13 mouse cellular contexts compared by ENCODE assay signal in genomic region chr12:101084881-101085666, GRCm38 (mm10). TPM values are rescaled to one million over a fixed set of nuclear protein-coding genes. Genes with fewer than 3 reads are reported as not detected.
DNase-seq lines count a peak whose midpoint lies in the region; ATAC-seq and TF ChIP-seq lines count a peak whose summit lies in the region.
"Had no signal": no experiment of that assay in that cellular context is flagged by ENCODE, and none has a peak within 500 bp of the region (broad histone marks: within the 10 kb centered on the region; RNA-seq: fewer than 3 reads in every experiment).

No protein-coding gene starts in this region.

- peaks cover 10% of the 10 kb centered on the region for H3K36me3 ChIP-seq in kidney, embryonic 15.5 days
- H3K36me3 ChIP-seq in forebrain, embryonic 12.5 days (replicated peaks), result peaks cover 9% of the 10 kb centered on the region; the same call in 1 of the 2 replicates
- peaks cover 13% of the 10 kb centered on the region for H3K36me3 ChIP-seq in limb, embryonic 12.5 days
- no peaks in the 10 kb centered on the region for H3K36me3 ChIP-seq in midbrain, postnatal 0 days (ENCODE audit: insufficient read depth, low read length)

- no peak overlapping the region for H3K9ac ChIP-seq in kidney, embryonic 15.5 days
- H3K9ac ChIP-seq in forebrain, embryonic 12.5 days, result peak overlapping the region; percentile 97; the same call in 1 of the 2 replicates
- no peak overlapping the region for H3K9ac ChIP-seq in limb, embryonic 12.5 days (replicated peaks)
- no peak overlapping the region for H3K9ac ChIP-seq in midbrain, postnatal 0 days (replicated peaks; ENCODE audit: low read length, poor library complexity, severe bottlenecking)

- no peak overlapping the region for H3K27ac ChIP-seq in kidney, embryonic 15.5 days
- no peak overlapping the region for H3K27ac ChIP-seq in forebrain, embryonic 12.5 days
- no peak overlapping the region for H3K27ac ChIP-seq in limb, embryonic 12.5 days
- no peak overlapping the region for H3K27ac ChIP-seq in midbrain, postnatal 0 days (ENCODE audit: low read depth, low read length)

- no peak for ATAC-seq in kidney, embryonic 15.5 days (replicated peaks; ENCODE audit: low FRiP score)
- ATAC-seq in forebrain, embryonic 12.5 days (ENCODE audit: low FRiP score), result no peak
- no peak for ATAC-seq in limb, embryonic 12.5 days (ENCODE audit: insufficient number of reproducible peaks, insufficient read depth, low FRiP score, low TSS enrichment, low read depth)
- ATAC-seq in midbrain, postnatal 0 days (ENCODE audit: low FRiP score), result no peak

- DNase-seq in kidney, postnatal 25 days, result no peak
- DNase-seq in midbrain, postnatal 0 days (ENCODE audit: low spot score), result no peak
- no peak for DNase-seq in adrenal gland, adult (ENCODE audit: inconsistent age in 2 of 2, low spot score in 1 of 2)
- DNase-seq in gastrocnemius, postnatal 25 days, result no peak
- DNase-seq: adrenal gland, adult 2 months; cerebellum, adult 11-12 months; kidney, adult 18-20 months; left cerebral cortex, postnatal 4 days; right cerebral cortex, adult 18-20 months; thymus, adult 2 months had no signal

- H3K4me1 ChIP-seq in kidney, embryonic 15.5 days, result peaks cover 22% of the 10 kb centered on the region
- H3K4me1 ChIP-seq in forebrain, embryonic 12.5 days, result peaks cover 27% of the 10 kb centered on the region
- peaks cover 23% of the 10 kb centered on the region for H3K4me1 ChIP-seq in limb, embryonic 12.5 days (replicated peaks)
- H3K4me1 ChIP-seq in midbrain, postnatal 0 days (ENCODE audit: insufficient read depth, low read length), result peaks cover 7% of the 10 kb centered on the region

- H3K9me3 ChIP-seq in kidney, embryonic 15.5 days (replicated peaks), result no peaks in the 10 kb centered on the region
- no peaks in the 10 kb centered on the region for H3K9me3 ChIP-seq in forebrain, embryonic 12.5 days
- H3K9me3 ChIP-seq in limb, embryonic 12.5 days, result no peaks in the 10 kb centered on the region
- H3K9me3 ChIP-seq in midbrain, postnatal 0 days (ENCODE audit: low read length), result no peaks in the 10 kb centered on the region

- peak overlapping the region; percentile 100 for H3K4me3 ChIP-seq in kidney, embryonic 15.5 days (replicated peaks)
- H3K4me3 ChIP-seq in forebrain, embryonic 12.5 days (replicated peaks), result peak overlapping the region; percentile 100
- peak overlapping the region; percentile 99 for H3K4me3 ChIP-seq in limb, embryonic 12.5 days (replicated peaks)
- no peak overlapping the region for H3K4me3 ChIP-seq in midbrain, postnatal 0 days (ENCODE audit: low read depth, low read length)

- no peak for TF ChIP-seq CTCF in midbrain, postnatal 0 days (IDR thresholded peaks at IDR 0.05)

- 89% methylated on average over 9 of the region's 9 CpGs for WGBS in kidney, embryonic 15.5 days
- WGBS in forebrain, embryonic 12.5 days, result 95% methylated on average over 9 of the region's 9 CpGs
- 89% methylated on average over 9 of the region's 9 CpGs for WGBS in limb, embryonic 12.5 days
- WGBS in midbrain, postnatal 0 days, result 93% methylated on average over 9 of the region's 9 CpGs

- H3K27me3 ChIP-seq in kidney, embryonic 15.5 days, result no peaks in the 10 kb centered on the region
- H3K27me3 ChIP-seq in forebrain, embryonic 12.5 days, result no peaks in the 10 kb centered on the region
- H3K27me3 ChIP-seq in limb, embryonic 12.5 days, result no peaks in the 10 kb centered on the region
- no peaks in the 10 kb centered on the region for H3K27me3 ChIP-seq in midbrain, postnatal 0 days (ENCODE audit: insufficient read depth, low read length)

- peak overlapping the region; percentile 78; the same call in 1 of the 2 replicates for H3K4me2 ChIP-seq in kidney, embryonic 15.5 days
- H3K4me2 ChIP-seq in forebrain, embryonic 12.5 days, result peak overlapping the region; percentile 83; the same call in 1 of the 2 replicates
- H3K4me2 ChIP-seq in limb, embryonic 12.5 days, result peak overlapping the region; percentile 69
- peak overlapping the region; percentile 81 for H3K4me2 ChIP-seq in midbrain, postnatal 0 days (ENCODE audit: low read depth, low read length, poor library complexity, severe bottlenecking)

RNA-seq across cellular contexts. Expression of gene Ppp4r3a, which starts 1.6 kb away (rescaled TPM):
- polyA plus RNA-seq in kidney, embryonic 15.5 days (2015; fragmentation: Nextera tagmentation; extraction: Ambion mirVana), result 43.5 and 44.0 TPM in 2 replicates
- polyA plus RNA-seq in forebrain, embryonic 12.5 days (2016; fragmentation: Nextera tagmentation; extraction: Ambion mirVana), result 74.8 and 78.0 TPM in 2 replicates
- polyA plus RNA-seq in limb, embryonic 12.5 days (2016; fragmentation: Nextera tagmentation; extraction: Ambion mirVana), result 67.9 and 76.3 TPM in 2 replicates
- total RNA-seq in midbrain, postnatal 0 days (2014; rRNA removed), result 36.1 and 42.3 TPM in 2 replicates
- polyA plus RNA-seq in midbrain, postnatal 0 days (2015; fragmentation: Nextera tagmentation; extraction: Ambion mirVana), result 11.4 and 16.4 TPM in 2 replicates
- total RNA-seq in gastrocnemius, postnatal 25 days (2021), result 10 to 100 TPM; 14.2 to 14.4 TPM

RNA-seq across cellular contexts. Expression of gene Ccdc88c, which starts 56.2 kb away (rescaled TPM):
- polyA plus RNA-seq in kidney, embryonic 15.5 days (2015; fragmentation: Nextera tagmentation; extraction: Ambion mirVana), result 12.5 and 12.7 TPM in 2 replicates
- polyA plus RNA-seq in forebrain, embryonic 12.5 days (2016; fragmentation: Nextera tagmentation; extraction: Ambion mirVana), result 28.8 and 30.4 TPM in 2 replicates
- polyA plus RNA-seq in limb, embryonic 12.5 days (2016; fragmentation: Nextera tagmentation; extraction: Ambion mirVana), result 4.2 and 4.3 TPM in 2 replicates
- 24.8 and 25.2 TPM in 2 replicates for total RNA-seq in midbrain, postnatal 0 days (2014; rRNA removed)
- polyA plus RNA-seq in midbrain, postnatal 0 days (2015; fragmentation: Nextera tagmentation; extraction: Ambion mirVana), result 12.0 and 12.6 TPM in 2 replicates
- 10 to 100 TPM; 25.1 to 32.3 TPM for total RNA-seq in gastrocnemius, postnatal 25 days (2021)
